Mouse (Mus musculus) stomach, embryonic 15.5 days (tissue): ENCODE measurements around the gene Plcb3. TPM values are rescaled to one million over a fixed set of nuclear protein-coding genes. Genes with fewer than 3 reads are reported as not detected.

Experiments
- ATAC-seq: fragments of 200-750 bp; cut with Nextera tagmentation; 2 replicates; pipeline ENCODE4 v1.8.0; 2017; ENCODE audit warnings: low read depth, moderate number of reproducible peaks, moderate TSS enrichment; ENCODE audit not compliant: insufficient read depth, low FRiP score
- H3K27ac ChIP-seq: fragments of 300-500 bp; sonication (generic); 2 replicates; pipeline ENCODE4 v1.5.1; 2015; ENCODE audit warnings: mild to moderate bottlenecking, inconsistent platforms
- H3K27me3 ChIP-seq: fragments of 300-500 bp; sonication (generic); replicated peaks from 2 replicates; pipeline ENCODE4 v1.6.1; 2015; ENCODE audit warnings: inconsistent platforms
- H3K36me3 ChIP-seq: fragments of 300-500 bp; sonication (generic); 2 replicates; pipeline ENCODE4 v1.6.1; 2015; ENCODE audit warnings: inconsistent platforms
- H3K4me1 ChIP-seq: fragments of 300-500 bp; sonication (generic); 2 replicates; pipeline ENCODE4 v1.6.1; 2015; ENCODE audit warnings: inconsistent platforms
- H3K4me2 ChIP-seq: fragments of 300-500 bp; sonication (generic); 2 replicates; pipeline ENCODE4 v1.6.1; 2015; ENCODE audit warnings: mild to moderate bottlenecking, inconsistent platforms
- H3K4me3 ChIP-seq: fragments of 300-500 bp; sonication (generic); replicated peaks from 2 replicates; pipeline ENCODE4 v1.5.1; 2015; ENCODE audit warnings: inconsistent platforms
- H3K9ac ChIP-seq: fragments of 300-500 bp; sonication (generic); 2 replicates; pipeline ENCODE4 v1.6.1; 2015; ENCODE audit warnings: inconsistent platforms
- H3K9me3 ChIP-seq: fragments of 300-500 bp; sonication (generic); 2 replicates; pipeline ENCODE4 v1.6.1; 2016; ENCODE audit warnings: inconsistent platforms
- WGBS: fragments of 180-500 bp; shearing (Covaris S2); methylation state at CpG from one replicate; pipeline ENCODE4 v1.1.7; 2015; 5-methylcytosine and 5-hydroxymethylcytosine counted together
- polyA plus RNA-seq: library from polyadenylated mRNA; unstranded; fragments of >200 nt; fragmentation: Nextera tagmentation; extraction: Ambion mirVana; gene quantifications from 2 replicates; pipeline ENCODE4 v1.2.1, GENCODE M21; 2015

The Plcb3 gene
- polyA plus RNA-seq, 1 experiment from 2014 or later, result 81.3 TPM

DNA sequence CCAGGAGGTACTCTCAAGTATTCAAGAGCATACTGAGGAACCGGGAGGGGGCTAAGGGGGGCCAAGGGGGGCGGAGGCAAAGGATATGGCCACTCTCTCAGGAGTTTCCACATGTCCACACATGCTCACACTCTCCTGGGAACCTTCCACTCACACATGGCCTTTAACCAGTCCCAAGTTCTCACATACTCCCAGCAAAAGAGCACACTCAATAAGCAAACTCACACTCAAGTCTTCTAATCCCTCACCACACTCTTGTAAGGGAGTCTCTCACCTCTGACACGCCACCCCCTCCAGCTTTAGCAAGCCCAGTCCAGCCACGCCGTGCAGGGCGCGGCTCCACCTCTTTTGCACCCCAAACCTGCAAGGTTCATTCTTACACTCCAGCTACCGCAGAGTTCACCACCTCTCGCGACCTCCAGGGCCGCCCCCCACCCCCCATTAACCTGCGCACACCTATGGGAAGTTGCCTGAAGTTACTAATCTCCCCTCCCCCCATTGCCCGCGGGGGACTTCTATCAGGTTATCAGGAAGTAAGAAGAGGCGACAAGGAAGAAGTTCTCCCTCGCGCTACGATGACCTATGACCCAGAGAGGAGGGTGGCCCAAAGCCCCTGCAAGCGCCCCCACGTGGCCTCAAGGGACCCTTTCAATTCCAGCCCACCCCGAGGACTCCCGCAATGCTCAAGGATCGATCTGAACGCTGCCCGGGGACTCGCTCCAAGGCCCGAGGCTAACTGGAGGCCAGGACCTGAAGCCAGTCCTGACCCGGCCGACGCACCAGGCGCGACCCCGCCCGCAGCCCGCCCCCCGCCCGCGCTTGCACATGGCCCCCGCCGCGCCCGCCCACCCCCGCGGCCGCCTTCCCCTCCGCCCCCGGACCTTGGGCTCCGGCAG lies 55.3 kb downstream of the Plcb3 start:
- Histone ChIP-seq H3K9me3 (no peaks in the 10 kb centered on the region), H3K27me3 (peaks cover 32% of the 10 kb centered on the region), H3K36me3 (no peaks in the 10 kb centered on the region), H3K4me2 (peak overlapping the region; percentile 88), H3K27ac (peak overlapping the region; percentile 91), H3K4me3 (peak overlapping the region; percentile 75), H3K4me1 (peaks cover 42% of the 10 kb centered on the region), H3K9ac (peak overlapping the region; percentile 63)
- WGBS, result 2% methylated on average over 47 of the region's 48 CpGs
- no peak for ATAC-seq

DNA sequence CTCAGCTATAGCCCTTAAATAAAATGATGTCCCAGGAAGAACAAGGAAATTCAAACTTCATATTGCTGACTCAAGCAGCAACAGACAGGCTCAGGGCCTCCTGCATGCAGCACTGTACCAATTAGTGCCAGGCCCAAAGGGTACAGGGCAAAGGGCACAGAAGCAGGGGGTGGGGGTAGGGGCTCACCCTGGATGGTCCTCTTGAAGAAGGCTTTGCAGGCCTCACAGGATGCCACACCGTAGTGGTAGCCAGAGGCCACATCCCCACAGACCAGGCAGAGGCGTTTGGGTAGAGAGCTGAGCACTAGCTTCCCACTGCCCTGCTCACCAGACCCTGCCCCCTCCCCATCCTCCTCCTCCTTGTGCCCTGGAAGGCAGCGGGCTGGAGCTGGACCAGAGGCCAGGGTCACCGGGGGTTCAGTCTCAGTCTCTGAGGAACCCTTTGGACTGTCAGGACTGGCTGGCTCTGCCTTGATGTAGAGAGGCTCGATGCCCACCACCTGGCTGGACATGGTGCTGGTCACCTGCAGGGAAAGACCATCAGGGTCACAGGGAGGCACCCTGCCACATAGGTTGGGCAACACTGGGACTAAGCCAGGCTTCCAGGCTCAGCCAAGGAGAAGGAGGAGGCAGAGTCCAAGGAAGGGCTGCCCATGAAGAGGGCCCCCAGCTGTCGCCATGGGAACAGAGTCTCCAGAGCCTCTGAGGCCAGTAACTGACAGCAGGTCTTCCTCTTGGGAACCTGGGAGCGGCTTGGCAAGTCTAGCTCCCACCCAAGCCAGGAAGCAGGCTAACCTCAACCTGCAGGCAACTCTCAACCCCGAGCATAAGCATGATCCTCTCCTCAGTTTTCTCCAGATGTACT lies 56.2 kb downstream of the Plcb3 start:
- H3K4me1 ChIP-seq, result peaks cover 33% of the 10 kb centered on the region
- H3K36me3 ChIP-seq, result no peaks in the 10 kb centered on the region
- peak overlapping the region; percentile 91 for H3K27ac ChIP-seq
- peak overlapping the region; percentile 88 for H3K4me2 ChIP-seq
- ATAC-seq, result no peak
- no peaks in the 10 kb centered on the region for H3K9me3 ChIP-seq
- peak overlapping the region; percentile 75 for H3K4me3 ChIP-seq
- peaks cover 23% of the 10 kb centered on the region for H3K27me3 ChIP-seq
- H3K9ac ChIP-seq, result 0 out of 2 replicates have a peak overlapping the region, but pooled peaks have one; percentile 63
- WGBS, result 36% methylated on average over 8 of the region's 8 CpGs

DNA sequence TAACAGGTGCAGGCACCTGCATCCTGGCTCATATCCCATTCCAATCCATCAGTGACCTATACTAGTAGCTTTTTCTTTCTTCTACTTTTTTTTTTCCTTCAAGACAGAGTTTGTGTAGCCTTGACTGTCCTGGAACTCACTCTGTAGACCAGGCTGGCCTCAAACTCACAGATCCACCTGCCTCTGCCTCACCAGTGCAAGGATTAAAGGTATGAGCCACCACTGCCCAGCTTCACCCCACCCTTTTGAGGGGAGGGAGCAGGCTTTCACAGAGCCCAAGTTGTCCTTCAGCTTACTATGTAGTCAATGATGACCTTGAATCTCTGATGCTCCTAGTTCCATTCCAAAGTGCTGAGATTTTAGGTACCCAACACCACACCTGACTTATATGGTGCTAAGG lies 56.8 kb downstream of the Plcb3 start:
- no peak overlapping the region for H3K9ac ChIP-seq
- H3K4me2 ChIP-seq, result no peak overlapping the region
- no peak for ATAC-seq
- no peak overlapping the region for H3K4me3 ChIP-seq
- no peaks in the 10 kb centered on the region for H3K36me3 ChIP-seq
- no peaks in the 10 kb centered on the region for H3K9me3 ChIP-seq
- no peak overlapping the region for H3K27ac ChIP-seq
- H3K4me1 ChIP-seq, result peaks cover 26% of the 10 kb centered on the region
- H3K27me3 ChIP-seq, result peaks cover 16% of the 10 kb centered on the region

DNA sequence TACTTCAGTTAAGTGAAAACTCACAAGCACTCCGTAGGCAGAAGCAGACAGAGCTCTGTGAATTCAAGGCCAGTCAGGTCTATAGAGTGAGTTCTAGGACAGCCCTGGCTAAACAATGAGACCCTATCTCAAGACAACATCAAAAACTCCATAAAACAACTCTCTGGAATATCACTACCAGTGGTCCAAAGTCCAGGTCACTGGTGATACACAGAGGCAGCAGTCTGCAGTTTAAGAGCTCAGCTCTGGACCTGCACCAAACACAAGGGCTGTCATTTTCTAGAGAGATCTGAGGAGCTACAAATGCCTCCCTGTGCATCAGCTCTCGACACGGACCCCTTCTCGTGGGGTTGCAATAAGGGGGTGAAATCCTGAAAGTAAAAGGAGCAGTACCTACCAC lies 57.9 kb downstream of the Plcb3 start:
- H3K27ac ChIP-seq, result 0 out of 2 replicates have a peak overlapping the region, but pooled peaks have one; percentile 1

DNA sequence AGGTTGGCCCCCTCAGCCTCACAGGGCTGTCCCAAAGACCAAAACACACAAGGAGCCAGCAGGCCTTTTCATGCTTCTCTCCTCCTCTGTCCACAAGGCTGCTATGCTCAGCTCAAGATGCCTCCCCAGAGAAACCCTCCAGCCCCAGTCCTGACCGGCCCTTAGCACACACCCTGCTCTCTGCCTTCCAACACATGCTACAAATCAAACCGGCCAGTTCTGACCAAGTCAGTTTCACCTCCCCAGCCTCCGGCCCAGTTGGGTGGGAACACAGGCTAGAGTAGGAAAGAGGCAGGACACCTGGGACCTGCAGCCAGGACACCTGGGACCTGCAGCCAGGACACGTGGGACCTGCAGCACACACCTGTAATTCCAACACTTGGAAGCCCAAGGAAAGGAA lies 59.8 kb downstream of the Plcb3 start:
- Histone ChIP-seq H3K27me3 (no peaks in the 10 kb centered on the region), H3K4me2 (no peak overlapping the region), H3K9ac (no peak overlapping the region), H3K9me3 (no peaks in the 10 kb centered on the region), H3K27ac (no peak overlapping the region), H3K4me3 (no peak overlapping the region), H3K36me3 (peaks cover 19% of the 10 kb centered on the region), H3K4me1 (peaks cover 19% of the 10 kb centered on the region)
- 70% methylated on average over 4 of the region's 4 CpGs for WGBS
- ATAC-seq, result no peak

More for the DNA sequence above, 57.9 kb downstream of the Plcb3 start:
- Histone ChIP-seq H3K27me3 (peaks cover 6% of the 10 kb centered on the region), H3K4me2 (no peak overlapping the region), H3K4me3 (no peak overlapping the region), H3K9me3 (no peaks in the 10 kb centered on the region), H3K4me1 (peaks cover 26% of the 10 kb centered on the region), H3K36me3 (peaks cover 2% of the 10 kb centered on the region; the same call in 1 of the 2 replicates), H3K9ac (no peak overlapping the region)
- 85% methylated on average over 4 of the region's 4 CpGs for WGBS
- ATAC-seq, result no peak

DNA sequence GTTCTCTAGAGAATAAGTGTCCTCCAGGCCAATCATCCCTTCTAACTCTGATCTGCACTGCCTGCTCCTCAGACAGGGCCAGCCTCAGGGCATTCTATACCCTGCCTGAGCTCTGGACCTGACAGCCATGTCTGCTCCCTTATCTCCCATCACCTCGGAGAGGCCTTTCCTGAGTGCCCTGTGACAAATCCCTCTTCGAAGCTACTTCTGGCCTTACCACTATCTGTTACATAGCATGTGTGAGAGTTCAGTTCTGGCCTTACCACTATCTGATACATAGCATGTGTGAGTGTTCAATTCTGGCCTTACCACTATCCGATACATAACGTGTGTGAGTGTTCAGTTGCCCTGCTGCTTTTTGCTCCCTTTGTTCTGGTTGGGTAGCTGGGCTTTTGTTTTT lies 61.0 kb downstream of the Plcb3 start:
- Histone ChIP-seq H3K9ac (no peak overlapping the region), H3K4me2 (no peak overlapping the region), H3K36me3 (peaks cover 25% of the 10 kb centered on the region), H3K27ac (no peak overlapping the region), H3K4me1 (peaks cover 19% of the 10 kb centered on the region), H3K9me3 (no peaks in the 10 kb centered on the region), H3K27me3 (no peaks in the 10 kb centered on the region), H3K4me3 (no peak overlapping the region)
- 85% methylated on average over 4 of the region's 4 CpGs for WGBS
- no peak for ATAC-seq

DNA sequence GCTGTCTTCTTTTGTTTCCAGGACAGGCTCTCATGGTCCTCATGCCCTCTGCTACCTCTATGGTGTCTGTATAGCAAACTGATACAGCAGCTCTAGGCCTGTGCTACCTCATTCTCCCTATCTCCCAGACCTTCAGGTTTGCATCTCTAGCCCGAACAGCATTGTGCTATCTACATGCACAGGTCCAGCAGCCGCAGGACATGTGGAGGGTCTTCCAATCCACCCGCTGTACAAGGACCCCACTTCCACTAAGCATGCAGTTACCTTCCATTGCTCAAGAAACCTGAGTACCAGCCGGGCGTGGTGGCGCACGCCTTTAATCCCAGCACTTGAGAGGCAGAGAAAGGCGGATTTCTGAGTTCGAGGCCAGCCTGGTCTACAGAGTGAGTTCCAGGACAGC lies 61.7 kb downstream of the Plcb3 start:
- H3K4me3 ChIP-seq, result no peak overlapping the region
- no peaks in the 10 kb centered on the region for H3K27me3 ChIP-seq
- 91% methylated on average over 9 of the region's 9 CpGs for WGBS
- H3K4me2 ChIP-seq, result no peak overlapping the region
- peaks cover 25% of the 10 kb centered on the region for H3K36me3 ChIP-seq
- no peak overlapping the region for H3K9ac ChIP-seq
- no peaks in the 10 kb centered on the region for H3K9me3 ChIP-seq
- no peak overlapping the region for H3K27ac ChIP-seq
- no peak for ATAC-seq
- H3K4me1 ChIP-seq, result peaks cover 11% of the 10 kb centered on the region

DNA sequence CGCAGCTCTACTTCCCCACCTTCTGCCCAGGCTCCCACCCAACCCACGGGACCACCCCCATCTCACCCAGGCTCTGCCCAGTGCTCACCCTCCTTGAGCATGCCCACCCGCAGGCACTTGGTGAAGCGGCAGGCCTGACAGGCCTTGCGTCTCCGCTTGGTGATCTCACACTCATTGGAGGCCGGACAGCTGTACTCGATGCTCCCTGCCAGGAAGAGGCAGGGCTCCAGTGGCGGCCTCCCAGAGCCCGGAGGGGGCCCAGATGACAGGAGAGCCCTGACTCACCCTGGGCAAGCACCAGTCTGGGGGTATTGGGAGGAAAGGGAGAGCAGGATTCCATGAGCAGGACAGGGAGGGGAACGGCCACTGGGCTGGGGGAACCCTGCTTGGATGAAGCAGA lies 62.3 kb downstream of the Plcb3 start:
- Histone ChIP-seq H3K4me2 (no peak overlapping the region), H3K9ac (no peak overlapping the region), H3K36me3 (peaks cover 25% of the 10 kb centered on the region), H3K4me1 (peaks cover 11% of the 10 kb centered on the region), H3K9me3 (no peaks in the 10 kb centered on the region), H3K4me3 (no peak overlapping the region), H3K27me3 (no peaks in the 10 kb centered on the region), H3K27ac (no peak overlapping the region)
- WGBS, result 77% methylated on average over 11 of the region's 11 CpGs
- no peak for ATAC-seq

DNA sequence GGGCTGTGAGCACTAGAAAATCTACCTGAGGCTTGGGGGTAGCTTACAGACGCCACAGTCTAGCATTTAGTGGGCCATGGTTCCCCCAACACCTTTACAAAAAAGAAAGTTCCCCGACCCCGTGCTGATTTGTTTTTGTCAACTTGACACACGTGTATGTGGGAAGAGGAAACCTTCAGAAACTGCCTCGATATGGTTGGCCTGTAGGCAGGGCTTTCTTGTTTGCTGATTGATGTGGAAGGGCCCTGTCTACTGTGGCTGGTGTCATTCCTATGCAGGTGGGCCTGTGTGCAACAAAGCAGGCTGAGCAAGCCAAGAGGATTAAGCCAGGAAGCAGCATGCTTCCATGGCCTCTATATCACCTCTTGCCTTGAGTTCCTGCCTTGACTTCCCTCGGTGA lies 63.2 kb downstream of the Plcb3 start:
- Histone ChIP-seq H3K4me1 (peaks cover 15% of the 10 kb centered on the region), H3K9ac (no peak overlapping the region), H3K27me3 (no peaks in the 10 kb centered on the region), H3K36me3 (peaks cover 25% of the 10 kb centered on the region), H3K4me3 (no peak overlapping the region), H3K27ac (no peak overlapping the region), H3K9me3 (no peaks in the 10 kb centered on the region), H3K4me2 (no peak overlapping the region)
- WGBS, result 80% methylated on average over 6 of the region's 6 CpGs
- ATAC-seq, result no peak

DNA sequence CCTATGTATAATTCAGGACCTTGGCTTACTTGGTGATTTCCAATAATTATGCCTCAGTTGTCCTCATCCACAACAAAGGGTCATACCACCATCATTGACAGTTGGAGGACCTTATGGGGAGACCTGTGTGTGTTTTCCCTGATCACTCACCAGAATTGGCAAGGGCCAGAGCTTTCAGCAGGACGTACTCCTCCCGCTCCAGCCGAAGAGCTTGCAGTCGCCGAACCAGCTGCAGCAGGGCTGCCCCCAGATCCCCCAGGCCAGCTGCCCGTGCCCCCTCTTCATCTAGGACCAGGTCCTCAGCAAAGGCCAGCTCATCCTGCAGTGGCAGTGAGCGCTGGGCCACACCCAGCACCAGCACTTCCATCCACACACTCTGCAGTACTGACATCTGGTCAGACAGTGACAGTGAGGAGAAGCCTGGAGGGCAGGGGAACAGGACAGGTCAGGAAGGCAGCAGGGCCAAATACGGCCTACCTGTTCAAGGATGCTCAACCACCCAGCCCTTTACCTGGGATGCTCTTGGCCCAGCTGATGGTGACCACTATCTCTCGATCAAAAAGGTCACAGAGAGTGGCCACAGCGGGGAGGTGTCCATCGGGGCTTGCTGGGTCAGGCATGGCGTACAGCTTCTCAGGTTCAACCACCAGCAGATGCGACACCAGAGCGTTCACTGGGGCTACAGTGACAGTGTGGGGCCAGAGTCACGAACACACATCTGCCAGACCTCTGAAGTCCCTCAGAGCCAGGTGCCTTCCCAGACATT lies 63.9 kb downstream of the Plcb3 start:
- Histone ChIP-seq H3K4me2 (no peak overlapping the region), H3K4me3 (no peak overlapping the region), H3K27me3 (no peaks in the 10 kb centered on the region), H3K27ac (no peak overlapping the region), H3K9me3 (no peaks in the 10 kb centered on the region), H3K4me1 (peaks cover 21% of the 10 kb centered on the region), H3K9ac (no peak overlapping the region), H3K36me3 (peaks cover 25% of the 10 kb centered on the region)
- no peak for ATAC-seq
- WGBS, result 93% methylated on average over 15 of the region's 15 CpGs
